ENCODE assay signal across 8 mouse cellular contexts in genomic region chr3:87562370-87562769, GRCm38 (mm10). TPM values are rescaled to one million over a fixed set of nuclear protein-coding genes. Genes with fewer than 3 reads are reported as not detected.
A peak's percentile ranks its signal among the peaks of the same experiment; 100 is the strongest.
DNase-seq lines count a peak whose midpoint lies in the region; ATAC-seq and TF ChIP-seq lines count a peak whose summit lies in the region.
"Had no signal": no experiment of that assay in that cellular context is flagged by ENCODE, and none has a peak within 500 bp of the region (broad histone marks: within the 10 kb centered on the region; RNA-seq: fewer than 3 reads in every experiment).

No protein-coding gene starts in this region.

- no peaks in the 10 kb centered on the region for H3K27me3 ChIP-seq in heart, adult 2 months (ENCODE audit: control insufficient read depth, insufficient read depth, low read length)
- H3K27me3 ChIP-seq in lung, postnatal 0 days (replicated peaks; ENCODE audit: insufficient read depth, low read length): no peaks in the 10 kb centered on the region
- H3K27me3 ChIP-seq: midbrain, embryonic 12.5 days had no signal

- TF ChIP-seq EP300 in heart, adult 2 months (IDR thresholded peaks at IDR 0.05; ENCODE audit: insufficient read depth, low read depth, low read length): peak; percentile 92
- no peak for TF ChIP-seq EP300 in lung, postnatal 0 days (IDR thresholded peaks at IDR 0.05)

- intact Hi-C loops in heart, adult 2 months (cut with DNase I): loop anchor here (1.0 to 5.0 kb wide), 4 partner anchors 54 to 320 kb away; no protein-coding TSS in a partner anchor

- H3K4me3 ChIP-seq in heart, adult 2 months: no peak overlapping the region
- H3K4me3 ChIP-seq in lung, postnatal 0 days (ENCODE audit: low read depth, low read length): no peak overlapping the region
- H3K4me3 ChIP-seq: midbrain, embryonic 12.5 days had no signal

- H3K27ac ChIP-seq in heart, adult 2 months: no peak overlapping the region
- H3K27ac ChIP-seq in lung, postnatal 0 days (ENCODE audit: low read length): no peak overlapping the region
- H3K27ac ChIP-seq: midbrain, embryonic 12.5 days had no signal

- no peaks in the 10 kb centered on the region; the same call in 1 of the 2 replicates for H3K4me1 ChIP-seq in heart, adult 2 months (ENCODE audit: control insufficient read depth, insufficient read depth, low read length)
- 0 out of 2 replicates have a peak, but pooled peaks cover 3% of the 10 kb centered on the region for H3K4me1 ChIP-seq in lung, postnatal 0 days (ENCODE audit: insufficient read depth, low read depth, low read length)

- H3K9me3 ChIP-seq in lung, postnatal 0 days (ENCODE audit: low read length): no peaks in the 10 kb centered on the region
- H3K9me3 ChIP-seq: midbrain, embryonic 12.5 days had no signal

- H3K4me2 ChIP-seq in lung, postnatal 0 days (replicated peaks; ENCODE audit: low read depth, low read length): no peak overlapping the region
- H3K4me2 ChIP-seq: midbrain, embryonic 12.5 days had no signal

- no peak for TF ChIP-seq POLR2A in heart, adult 2 months (IDR thresholded peaks at IDR 0.05; ENCODE audit: insufficient read depth, low read depth, low read length)

- H3K9ac ChIP-seq in heart, adult 2 months (ENCODE audit: low read depth, low read length): no peak overlapping the region
- H3K9ac ChIP-seq in lung, postnatal 0 days (replicated peaks; ENCODE audit: low read depth): no peak overlapping the region
- H3K9ac ChIP-seq: midbrain, embryonic 12.5 days had no signal

- WGBS in heart, adult 2 months: under 1% methylated on average over 6 of the region's 6 CpGs
- WGBS in lung, postnatal 0 days: 1% methylated on average over 6 of the region's 6 CpGs

- no peaks in the 10 kb centered on the region for H3K79me2 ChIP-seq in heart, adult 2 months (replicated peaks; ENCODE audit: control insufficient read depth, insufficient read depth, low read length)

- no peaks in the 10 kb centered on the region for H3K36me3 ChIP-seq in heart, adult 2 months (ENCODE audit: control insufficient read depth, insufficient read depth, low read length)
- H3K36me3 ChIP-seq in lung, postnatal 0 days (ENCODE audit: insufficient read depth, low read length): no peaks in the 10 kb centered on the region
- H3K36me3 ChIP-seq: midbrain, embryonic 12.5 days had no signal

- ATAC-seq in lung, postnatal 0 days: peak; percentile 27; the same call in 1 of the 2 replicates

- TF ChIP-seq CTCF in heart, adult 2 months (IDR thresholded peaks at IDR 0.05): peak; percentile 100
- peak; percentile 97 for TF ChIP-seq CTCF in lung, postnatal 0 days (IDR thresholded peaks at IDR 0.05)

- peak; percentile 81 to 85 for DNase-seq in CD8-positive naive resting alpha-beta T cell, adult 2 months (ENCODE audit: low read depth in 2 of 2, low spot score in 2 of 2)
- DNase-seq in ZHBTc4 (ENCODE audit: low read depth, low spot score): peak; percentile 89
- DNase-seq in cerebellum, postnatal 36 days: peak; percentile 86 to 95
- peak; percentile 80 to 89 for DNase-seq in heart, adult 2 months
- peak; percentile 82 to 97 for DNase-seq in layer of hippocampus, adult 18-20 months (ENCODE audit: low spot score in 2 of 2)
- peak; percentile 87 for DNase-seq in lung, postnatal 0 days (ENCODE audit: low spot score)
- DNase-seq in right cerebral cortex, postnatal 4 days: peak; percentile 90

RNA-seq across cellular contexts. Expression of gene Etv3, which starts 37.2 kb away (rescaled TPM):
- 10 to 100 TPM; 17.7 to 18.5 TPM for total RNA-seq in heart, adult 2 months (2021)
- 9.0 and 12.2 TPM in 2 replicates for polyA plus RNA-seq in heart, adult 2 months (2012; rRNA removed)
- total RNA-seq in layer of hippocampus, adult 18-20 months (2021): 10 to 100 TPM; 25.1 to 25.8 TPM
- polyA plus RNA-seq in lung, postnatal 0 days (2015; fragmentation: Nextera tagmentation; extraction: Ambion mirVana): 13.8 and 15.6 TPM in 2 replicates

RNA-seq across cellular contexts. Expression of gene Arhgef11, which starts 55.0 kb away (rescaled TPM):
- 10 to 100 TPM; 16.0 to 20.4 TPM for total RNA-seq in heart, adult 2 months (2021)
- 19.5 and 31.4 TPM in 2 replicates for polyA plus RNA-seq in heart, adult 2 months (2012; rRNA removed)
- 10 to 100 TPM; 59.9 to 60.5 TPM for total RNA-seq in layer of hippocampus, adult 18-20 months (2021)
- 9.8 and 10.7 TPM in 2 replicates for polyA plus RNA-seq in lung, postnatal 0 days (2015; fragmentation: Nextera tagmentation; extraction: Ambion mirVana)
